Mouse (Mus musculus) kidney, adult 2 months (tissue): Measurements from ENCODE around the gene Ksr1. TPM values are rescaled to one million over a fixed set of nuclear protein-coding genes. Genes with fewer than 3 reads are reported as not detected.

Experiments used
- DNase-seq: peaks from one replicate; pipeline ENCODE4 v3.0.0; 2021
- H3K27ac ChIP-seq: fragments of 200-500 bp; 2 replicates; pipeline ENCODE4 v1.5.1; 2012; ENCODE audit warnings: low read depth, low read length, control low read depth, inconsistent platforms; ENCODE audit not compliant: insufficient read depth
- H3K27me3 ChIP-seq: fragments of 200-500 bp; replicated peaks from 2 replicates; pipeline ENCODE4 v1.6.1; 2012; ENCODE audit warnings: mild to moderate bottlenecking, moderate library complexity, low read length, inconsistent platforms; ENCODE audit not compliant: control insufficient read depth, insufficient read depth
- H3K36me3 ChIP-seq: fragments of 200-500 bp; 2 replicates; pipeline ENCODE4 v1.6.1; 2012; ENCODE audit warnings: mild to moderate bottlenecking, moderate library complexity, low read length, inconsistent platforms; ENCODE audit not compliant: control insufficient read depth, insufficient read depth
- H3K4me1 ChIP-seq: fragments of 200-500 bp; 2 replicates; pipeline ENCODE4 v1.6.1; 2011; ENCODE audit warnings: low read length; ENCODE audit not compliant: control insufficient read depth, insufficient read depth
- H3K4me3 ChIP-seq: fragments of 200-500 bp; 2 replicates; pipeline ENCODE4 v1.5.1; 2011; ENCODE audit warnings: mild to moderate bottlenecking, low read depth, low read length, control low read depth; ENCODE audit not compliant: insufficient read depth
- CTCF ChIP-seq: fragments of 200-500 bp; conservative IDR thresholded peaks from 2 replicates; pipeline ENCODE4 v1.5.1; 2011; ENCODE audit warnings: low read depth, mild to moderate bottlenecking, control low read depth, low read length, moderate library complexity, mixed read lengths; ENCODE audit not compliant: insufficient read depth, insufficient read length
- POLR2A ChIP-seq: fragments of 200-500 bp; IDR thresholded peaks from one replicate; pipeline ENCODE4 v1.6.1; 2011; ENCODE audit warnings: low read depth, low read length, control low read depth
- WGBS: fragments of 180-500 bp; shearing (Covaris S2); methylation state at CpG from one replicate; pipeline ENCODE4 v1.1.7; 2018; 5-methylcytosine and 5-hydroxymethylcytosine counted together
- polyA plus RNA-seq: library from polyadenylated mRNA; depleted of rRNA; stranded (reverse); fragments of >200 nt; gene quantifications from 2 replicates; pipeline ENCODE4 v1.2.3, GENCODE M21; 2012

Ksr1 gene
- polyA plus RNA-seq, 1 experiment: 9.8 TPM

DNA sequence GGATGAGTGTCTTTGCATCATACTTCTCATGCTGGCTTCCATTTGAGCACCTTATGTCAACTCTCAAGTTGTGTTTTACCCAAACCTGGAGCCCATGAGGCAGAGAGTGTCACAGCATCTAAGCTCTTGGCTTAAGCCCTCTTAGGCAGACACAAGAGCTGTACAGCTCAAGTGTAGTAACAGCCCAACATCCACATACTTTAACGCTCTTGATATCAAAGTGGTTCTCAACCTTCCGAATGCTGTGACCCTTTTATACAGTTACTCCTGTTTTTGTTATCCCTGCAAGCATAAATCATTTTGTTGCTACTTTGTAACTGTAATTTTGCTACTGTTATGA is 80.0 kb downstream of the Ksr1 start:
- WGBS: 97% methylated on average over 2 of the region's 2 CpGs
- H3K27me3 ChIP-seq: no peaks in the 10 kb centered on the region
- no peaks in the 10 kb centered on the region for H3K36me3 ChIP-seq
- H3K4me1 ChIP-seq: no peaks in the 10 kb centered on the region
- no peak for DNase-seq
- TF ChIP-seq POLR2A (no peak), CTCF (no peak)
- no peak overlapping the region for H3K4me3 ChIP-seq
- peak overlapping the region; percentile 4; the same call in 1 of the 2 replicates for H3K27ac ChIP-seq

DNA sequence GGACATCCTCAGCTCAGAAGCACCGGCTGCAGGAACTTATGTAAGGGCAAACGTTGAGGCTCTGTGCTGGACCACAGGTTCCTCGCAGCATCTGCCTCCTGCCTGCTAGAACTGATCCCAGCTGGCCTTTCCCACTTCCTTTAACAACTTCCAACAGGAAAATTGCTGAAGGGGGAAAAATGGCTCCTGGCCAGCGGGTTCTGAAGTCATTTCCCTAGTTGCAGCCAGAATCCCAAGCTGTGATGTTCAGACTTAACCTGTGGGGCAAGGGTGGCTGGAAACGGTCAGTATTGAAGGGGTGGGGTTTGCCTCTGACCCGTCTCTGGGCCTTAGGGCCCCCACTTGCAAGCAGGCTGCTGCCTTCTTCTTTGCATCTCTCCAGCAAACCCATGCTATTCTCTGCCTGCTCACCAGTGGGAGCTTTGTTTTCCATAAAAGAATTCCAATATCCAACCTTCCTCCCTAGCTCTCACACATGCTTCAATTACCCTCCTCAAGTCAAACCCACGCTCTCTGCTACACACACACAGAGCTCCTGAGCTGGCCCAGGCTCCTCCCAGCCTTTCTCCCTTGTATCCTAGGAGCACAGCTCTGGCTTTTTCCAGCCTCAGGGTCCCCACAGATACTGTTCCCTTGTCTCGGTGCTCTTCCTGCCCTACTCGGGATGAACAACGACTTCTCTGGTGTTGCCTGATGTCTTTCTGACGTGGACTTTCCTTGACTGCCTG is 80.6 kb downstream of the Ksr1 start:
- TF ChIP-seq POLR2A (no peak), CTCF (no peak)
- WGBS: 66% methylated on average over 11 of the region's 11 CpGs
- H3K27me3 ChIP-seq: no peaks in the 10 kb centered on the region
- no peaks in the 10 kb centered on the region for H3K4me1 ChIP-seq
- peak; percentile 87 for DNase-seq
- no peak overlapping the region for H3K4me3 ChIP-seq
- H3K27ac ChIP-seq: peak overlapping the region; percentile 18; the same call in 1 of the 2 replicates
- H3K36me3 ChIP-seq: no peaks in the 10 kb centered on the region

DNA sequence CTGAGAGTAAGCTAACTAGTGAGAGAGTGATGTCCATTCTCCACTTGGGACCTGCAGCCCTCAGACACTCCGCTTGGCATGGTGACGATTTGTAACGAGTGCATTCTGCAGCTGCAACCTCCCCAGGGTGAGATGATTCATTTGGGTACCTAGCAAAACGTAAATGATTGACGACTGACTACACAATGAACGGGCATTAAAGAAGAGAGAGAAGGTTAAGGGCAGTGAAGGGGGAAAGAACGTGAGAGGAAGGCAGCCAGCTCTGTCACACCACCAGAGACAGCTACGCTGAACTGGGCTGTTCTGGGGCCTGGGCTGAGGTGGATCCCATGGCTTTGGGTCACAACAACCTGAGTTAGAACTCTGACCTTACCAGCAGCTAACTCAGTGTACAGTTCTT is 81.9 kb downstream of the Ksr1 start:
- Histone ChIP-seq H3K4me3 (no peak overlapping the region), H3K4me1 (no peaks in the 10 kb centered on the region), H3K36me3 (no peaks in the 10 kb centered on the region), H3K27me3 (no peaks in the 10 kb centered on the region), H3K27ac (no peak overlapping the region)
- TF ChIP-seq CTCF (no peak), POLR2A (no peak)
- WGBS: 74% methylated on average over 8 of the region's 8 CpGs
- DNase-seq: no peak

DNA sequence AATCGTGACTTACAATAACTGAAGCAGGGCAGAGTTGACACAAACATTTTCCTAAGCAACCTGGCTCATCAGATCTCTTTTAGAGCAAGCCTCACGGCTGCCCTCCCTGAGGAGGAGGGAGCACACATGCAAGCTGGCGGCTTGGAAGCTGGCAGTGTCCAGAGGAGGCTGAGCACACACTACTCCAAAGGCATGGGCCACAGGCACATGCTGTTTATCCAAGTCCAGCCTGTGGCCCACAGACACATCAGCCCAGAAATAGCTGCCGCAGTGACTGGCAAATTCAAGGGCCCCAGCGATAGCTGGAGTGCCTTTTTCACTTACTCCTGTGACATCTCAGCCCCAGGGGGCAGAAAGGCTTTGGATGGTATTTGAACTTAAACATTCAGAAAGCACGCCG is 82.6 kb downstream of the Ksr1 start:
- no peaks in the 10 kb centered on the region for H3K36me3 ChIP-seq
- H3K4me1 ChIP-seq: no peaks in the 10 kb centered on the region
- no peaks in the 10 kb centered on the region for H3K27me3 ChIP-seq
- H3K4me3 ChIP-seq: no peak overlapping the region
- TF ChIP-seq POLR2A (no peak), CTCF (no peak)
- 88% methylated on average over 7 of the region's 7 CpGs for WGBS
- DNase-seq: no peak
- no peak overlapping the region for H3K27ac ChIP-seq

DNA sequence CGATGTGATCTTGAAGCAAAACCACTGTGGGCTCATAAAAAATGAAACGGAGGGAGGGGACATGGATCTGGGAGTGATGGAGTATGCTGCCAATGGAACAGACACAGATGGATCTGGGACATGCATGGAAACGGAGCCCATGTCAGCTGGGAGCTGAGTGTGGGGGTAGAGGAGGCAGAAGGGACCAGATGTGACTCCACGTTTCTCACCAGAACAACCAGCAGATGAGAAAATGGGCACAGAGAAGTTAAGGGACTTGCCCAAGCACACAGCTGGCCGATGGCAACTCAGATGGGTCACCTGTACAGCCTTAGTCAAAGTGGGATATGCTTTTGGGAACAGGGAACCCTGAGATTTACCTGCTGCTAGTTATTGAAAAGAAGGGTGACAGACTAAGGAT is 83.3 kb downstream of the Ksr1 start:
- H3K27me3 ChIP-seq: no peaks in the 10 kb centered on the region
- H3K27ac ChIP-seq: no peak overlapping the region
- no peaks in the 10 kb centered on the region for H3K4me1 ChIP-seq
- TF ChIP-seq POLR2A (no peak), CTCF (no peak)
- H3K36me3 ChIP-seq: no peaks in the 10 kb centered on the region
- DNase-seq: no peak
- WGBS: 88% methylated on average over 5 of the region's 5 CpGs
- no peak overlapping the region for H3K4me3 ChIP-seq

DNA sequence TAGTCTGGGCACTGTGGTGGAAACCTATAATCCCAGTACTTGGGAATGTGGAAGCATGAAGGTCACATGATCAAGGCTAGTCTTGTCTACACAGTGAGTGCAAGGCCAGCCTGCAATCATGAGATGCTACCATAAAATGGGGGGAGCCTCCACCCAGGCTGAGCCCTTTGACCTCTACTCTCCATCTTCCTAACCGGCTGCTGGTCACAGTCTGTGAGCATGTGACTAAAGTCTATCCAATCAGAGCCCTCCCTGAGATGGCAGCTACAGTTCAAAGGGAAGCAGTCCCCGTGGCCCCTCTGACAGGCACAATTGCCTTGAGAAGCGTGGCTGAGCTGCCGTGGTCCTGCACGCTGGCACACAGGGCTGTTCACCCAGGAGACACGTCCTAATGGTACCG is 84.4 kb downstream of the Ksr1 start:
- Histone ChIP-seq H3K4me3 (no peak overlapping the region), H3K4me1 (no peaks in the 10 kb centered on the region), H3K27ac (no peak overlapping the region), H3K27me3 (no peaks in the 10 kb centered on the region), H3K36me3 (no peaks in the 10 kb centered on the region)
- 71% methylated on average over 7 of the region's 7 CpGs for WGBS
- TF ChIP-seq CTCF (no peak), POLR2A (no peak)
- DNase-seq: no peak

DNA sequence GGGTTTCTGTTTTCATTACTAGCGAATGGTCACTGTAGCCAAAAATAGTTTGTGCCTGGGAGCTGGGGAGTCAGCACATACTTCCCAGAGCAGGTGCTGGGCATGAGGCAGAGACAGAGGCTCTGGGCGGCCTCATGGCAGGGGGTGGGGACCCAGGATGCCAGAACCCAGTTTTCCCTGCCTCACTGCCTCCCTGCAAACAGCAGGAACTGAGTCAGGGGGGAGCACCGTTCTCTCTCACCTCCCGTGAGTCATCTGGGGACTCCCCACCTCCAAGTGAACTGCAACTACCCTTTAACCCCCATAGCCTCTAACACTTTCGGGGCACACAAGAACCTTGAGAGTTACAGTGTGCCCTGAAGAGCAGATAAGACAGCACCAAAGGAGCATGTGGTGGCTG is 86.4 kb downstream of the Ksr1 start:
- no peaks in the 10 kb centered on the region for H3K36me3 ChIP-seq
- H3K4me3 ChIP-seq: no peak overlapping the region
- H3K4me1 ChIP-seq: no peaks in the 10 kb centered on the region
- DNase-seq: no peak
- WGBS: 55% methylated on average over 5 of the region's 5 CpGs
- TF ChIP-seq CTCF: no peak
- TF ChIP-seq POLR2A: no peak
- no peak overlapping the region for H3K27ac ChIP-seq
- H3K27me3 ChIP-seq: no peaks in the 10 kb centered on the region
